Mouse (Mus musculus): ENCODE data around the gene Atxn1. TPM values are rescaled to one million over a fixed set of nuclear protein-coding genes. Genes with fewer than 3 reads are reported as not detected.

Gene Atxn1
- total RNA-seq, 2 experiments from 2014 or later: 36.1 to 52.4 TPM

DNA sequence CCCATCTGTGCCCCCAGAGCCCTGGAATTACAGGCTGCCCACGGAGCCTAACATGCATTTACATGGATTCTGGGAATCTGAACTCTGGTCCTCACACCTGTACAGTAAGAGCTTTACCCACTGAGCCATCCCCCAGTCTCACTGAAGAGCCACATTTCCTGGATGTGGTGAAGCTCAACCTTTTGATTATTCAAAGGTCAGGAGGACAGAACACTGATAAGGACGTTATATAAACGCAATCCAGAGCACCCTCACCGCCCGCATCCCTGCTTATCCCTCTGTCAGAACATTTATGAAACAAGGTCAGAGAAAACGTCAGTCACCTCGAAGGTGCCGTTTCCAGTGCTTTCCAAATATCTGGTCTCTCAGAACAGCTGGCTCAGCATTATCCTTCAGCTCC is 101.0 kb downstream of the Atxn1 start:
- no peak for DNase-seq

DNA sequence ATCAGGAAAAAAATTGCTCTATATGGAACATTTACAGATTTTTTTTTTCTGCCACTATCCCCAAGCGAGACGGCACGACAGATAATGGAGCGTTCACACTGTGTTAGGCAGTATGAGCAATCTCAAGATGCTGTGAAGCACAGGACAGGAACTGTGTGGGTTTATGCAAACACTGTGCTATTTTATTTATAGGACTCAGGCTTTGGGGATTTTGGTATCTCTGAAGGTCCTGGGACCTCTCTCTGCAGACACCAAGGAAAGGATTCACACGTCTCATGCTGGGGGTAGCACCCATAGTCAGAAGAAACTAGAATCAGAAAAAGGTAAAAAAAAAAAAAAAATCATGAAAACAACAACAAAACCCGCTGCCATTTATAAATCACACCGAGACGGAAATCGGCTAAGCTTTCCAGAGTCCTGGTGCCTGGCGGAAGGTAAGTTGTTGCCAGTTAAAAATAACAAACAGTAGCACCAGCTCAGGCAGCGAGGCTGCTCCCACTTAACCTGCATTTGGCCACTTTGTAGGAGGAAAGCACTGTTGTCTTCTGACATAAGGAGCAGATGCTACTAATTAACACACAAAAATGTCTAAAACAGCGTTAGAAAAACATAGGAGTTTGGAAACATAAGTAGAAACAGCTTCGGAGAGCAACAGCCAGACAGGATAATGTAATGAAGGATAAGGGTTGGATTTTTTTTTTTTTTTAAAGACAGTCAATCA is 102.8 kb downstream of the Atxn1 start:
- no peak for DNase-seq

DNA sequence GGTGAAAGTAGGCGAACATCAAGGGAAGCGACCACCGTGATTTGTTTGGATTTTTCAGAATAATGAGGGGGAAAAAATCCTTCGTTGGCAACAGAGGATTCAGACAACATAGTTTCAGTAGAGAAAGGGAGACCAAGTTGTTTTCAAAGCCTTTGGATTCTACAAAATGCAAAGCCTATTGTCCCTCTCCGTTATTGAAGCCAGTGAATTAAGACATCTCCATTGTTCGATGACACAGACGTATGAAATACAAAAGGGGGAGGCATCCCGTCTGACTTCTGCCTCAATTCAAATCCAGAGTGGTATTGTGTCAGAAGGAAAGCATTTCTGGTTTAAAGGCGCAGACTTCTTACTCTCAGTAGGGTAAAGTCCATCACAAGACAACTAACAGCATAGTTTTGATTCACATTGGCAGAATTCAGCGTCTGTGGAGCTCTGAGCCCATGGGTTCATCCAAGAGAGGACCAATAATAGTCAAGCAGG is 103.7 kb downstream of the Atxn1 start:
- DNase-seq: no peak

DNA sequence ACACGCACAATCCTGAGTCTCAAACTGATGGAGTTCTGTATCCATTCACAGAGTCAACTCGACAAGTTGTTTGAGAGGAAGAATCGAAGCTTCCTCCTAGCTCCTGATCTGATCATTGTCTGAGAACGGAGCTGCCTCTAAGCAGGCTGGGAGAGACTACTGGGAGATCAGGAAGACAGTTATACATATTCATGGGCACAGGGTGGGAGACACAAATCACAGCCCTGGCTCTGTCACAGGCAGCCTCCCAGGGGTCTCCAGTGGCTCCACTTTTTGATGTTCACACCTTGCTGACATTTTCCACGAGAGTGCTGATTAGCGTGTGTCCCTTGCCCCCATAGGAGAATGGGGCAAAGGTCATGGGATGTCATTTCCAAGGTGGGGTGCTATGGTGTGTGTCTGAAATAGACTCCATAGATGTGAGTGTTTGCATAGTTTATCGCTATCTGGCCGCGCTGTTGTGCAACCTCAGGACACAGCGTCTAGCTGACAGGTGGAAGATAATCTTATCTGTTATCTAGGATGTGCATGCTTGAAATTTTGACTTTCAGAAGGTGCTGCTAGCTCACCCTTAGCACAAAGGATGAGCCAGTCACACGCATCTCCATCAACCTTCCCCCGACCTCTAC is 105.6 kb downstream of the Atxn1 start:
- no peak for DNase-seq

DNA sequence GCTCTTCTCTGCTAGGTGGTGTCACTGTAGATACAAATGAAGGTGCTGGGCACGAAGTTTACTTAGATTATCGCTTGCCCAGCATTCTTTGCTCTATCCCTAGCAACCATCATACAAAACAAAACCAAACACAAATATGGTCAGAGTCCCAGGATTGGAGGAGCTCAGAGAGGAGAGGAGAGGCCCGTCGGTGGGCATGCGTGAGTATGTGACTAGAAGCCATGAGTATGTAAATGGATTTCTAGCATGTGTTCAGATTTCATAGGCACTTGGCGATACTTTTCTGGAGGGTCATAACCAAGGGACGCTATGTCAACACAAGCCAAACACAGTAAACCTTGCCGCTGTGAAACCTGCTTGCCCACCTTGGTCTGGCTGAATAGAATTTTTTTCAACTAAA is 107.4 kb downstream of the Atxn1 start:
- DNase-seq: no peak

DNA sequence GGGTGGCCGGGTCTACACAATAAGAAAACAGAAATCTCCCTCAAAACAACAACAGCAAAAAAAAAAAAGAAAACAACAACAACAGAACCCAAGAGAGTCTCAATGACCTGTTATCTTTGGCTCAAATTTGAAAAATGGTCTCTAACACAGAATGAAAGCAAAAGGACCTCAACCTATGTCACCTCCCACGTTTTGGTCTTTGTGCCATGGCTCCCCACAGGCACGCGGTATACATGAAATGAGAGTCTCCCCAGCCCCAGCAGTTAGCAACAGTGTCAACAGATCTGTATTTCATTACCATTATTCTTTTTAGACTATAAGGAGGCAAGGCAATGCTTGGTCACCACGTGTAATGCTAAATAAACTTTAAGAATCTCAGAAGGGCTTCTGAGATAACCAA is 110.3 kb downstream of the Atxn1 start:
- no peak for DNase-seq

DNA sequence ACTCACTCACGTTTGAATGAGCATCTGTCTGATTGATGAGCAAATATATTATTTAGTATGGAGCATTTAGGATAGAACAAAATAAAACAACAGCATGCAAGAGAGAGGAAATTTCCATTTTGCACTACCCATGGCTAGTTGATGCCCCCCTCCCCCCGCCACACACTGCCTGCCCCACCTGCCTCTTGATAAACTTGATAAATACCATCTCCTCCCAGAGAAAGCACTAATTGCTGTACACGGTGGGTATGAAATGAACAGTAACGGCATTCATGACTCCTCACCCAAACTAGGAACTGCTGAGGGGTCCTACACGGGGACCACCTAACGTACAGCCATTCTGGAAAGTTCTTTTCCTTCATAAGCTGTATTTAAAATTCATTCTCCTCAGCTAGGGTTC is 111.1 kb downstream of the Atxn1 start:
- DNase-seq: no peak

DNA sequence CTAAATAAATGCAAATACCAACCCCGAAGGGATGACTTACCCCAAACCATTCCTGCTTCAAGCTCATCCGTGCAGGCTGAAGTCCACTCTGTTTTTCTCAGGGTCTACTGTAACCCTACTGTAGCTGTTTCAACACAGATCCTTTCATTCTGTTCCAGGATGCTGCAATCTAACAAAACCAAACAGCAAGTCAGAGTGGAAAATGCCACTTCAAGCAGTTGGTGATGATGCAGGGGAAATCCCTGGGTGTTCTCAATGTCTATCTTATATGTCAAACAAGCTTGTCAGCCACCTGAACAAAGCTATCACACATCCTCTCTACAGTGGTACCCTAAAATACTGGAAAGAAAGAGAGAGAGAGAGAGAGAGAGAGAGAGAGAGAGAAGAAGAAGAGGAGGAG is 112.5 kb downstream of the Atxn1 start:
- no peak for DNase-seq

DNA sequence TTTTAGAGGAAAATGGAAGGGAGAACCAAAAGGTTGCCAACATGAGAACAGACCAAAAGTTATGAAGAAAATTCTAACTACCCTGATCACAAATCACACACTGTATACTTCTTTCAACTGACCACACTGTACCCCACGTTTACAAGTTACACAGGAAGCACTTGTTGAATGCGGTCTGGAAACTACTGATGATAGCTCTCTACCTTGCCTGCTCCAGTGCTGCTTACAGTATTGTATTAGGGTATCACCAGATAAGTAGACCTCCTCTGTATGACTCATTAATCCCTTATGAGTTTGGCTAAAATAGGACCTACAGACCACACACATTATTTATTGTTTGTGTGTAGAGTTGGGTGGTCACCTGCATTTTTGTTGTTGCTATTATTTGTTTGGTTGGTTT is 113.1 kb downstream of the Atxn1 start:
- no peak for DNase-seq

DNA sequence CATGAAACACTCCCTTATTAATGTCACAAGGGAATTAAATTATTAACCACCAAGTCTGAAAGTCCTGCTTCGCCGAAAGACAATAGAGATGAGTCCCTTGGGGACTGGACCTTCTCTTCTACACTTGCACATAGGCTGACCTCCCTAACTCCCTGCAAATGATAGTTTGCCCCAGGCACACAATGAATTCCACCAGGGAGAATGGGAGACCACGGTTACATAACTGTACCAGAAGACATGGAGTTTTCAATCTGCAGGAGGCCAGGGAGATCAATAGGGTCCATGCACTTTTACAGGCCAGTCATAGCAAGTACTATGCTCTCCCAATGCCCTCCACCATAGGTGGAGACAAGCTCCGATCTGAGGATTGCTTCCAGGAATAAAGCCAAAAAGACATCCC is 113.7 kb downstream of the Atxn1 start:
- DNase-seq: no peak

DNA sequence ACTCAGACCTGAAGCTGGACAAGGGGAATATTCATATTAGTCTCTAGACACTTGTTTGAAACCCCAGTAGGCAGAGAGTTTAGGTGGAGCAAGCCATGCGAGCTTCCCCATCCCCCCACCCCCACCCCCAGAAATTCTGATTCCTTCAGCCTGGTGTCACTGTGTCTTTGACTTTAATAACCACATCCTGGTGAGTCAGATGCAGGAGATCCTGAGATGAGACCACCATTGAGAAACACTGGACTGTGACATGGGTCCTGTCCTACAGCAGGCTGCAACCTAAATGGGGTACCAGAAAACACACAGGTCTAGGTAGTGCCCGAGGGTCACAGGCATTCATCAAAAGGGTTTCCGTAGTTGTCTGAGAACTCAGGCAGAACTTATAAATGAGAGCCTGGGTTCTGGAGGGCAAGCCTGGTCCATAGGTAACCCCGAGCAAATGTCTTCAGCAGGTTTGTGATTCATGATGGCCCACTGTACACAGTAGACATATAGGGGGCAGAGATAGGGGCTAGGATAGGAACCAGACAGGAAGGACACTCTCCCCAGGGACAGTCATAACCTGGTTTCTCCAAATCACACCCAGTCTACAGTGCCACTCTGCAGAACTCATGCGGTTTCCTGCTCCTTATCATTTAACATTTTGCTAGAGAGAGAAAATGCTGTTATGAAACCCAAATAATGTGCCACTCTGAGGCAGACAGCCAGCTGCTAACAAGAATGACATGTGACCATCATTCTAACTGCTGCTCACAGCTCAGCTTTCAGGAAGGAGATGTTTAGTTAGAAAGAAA is 114.4 kb downstream of the Atxn1 start:
- no peak for DNase-seq

DNA sequence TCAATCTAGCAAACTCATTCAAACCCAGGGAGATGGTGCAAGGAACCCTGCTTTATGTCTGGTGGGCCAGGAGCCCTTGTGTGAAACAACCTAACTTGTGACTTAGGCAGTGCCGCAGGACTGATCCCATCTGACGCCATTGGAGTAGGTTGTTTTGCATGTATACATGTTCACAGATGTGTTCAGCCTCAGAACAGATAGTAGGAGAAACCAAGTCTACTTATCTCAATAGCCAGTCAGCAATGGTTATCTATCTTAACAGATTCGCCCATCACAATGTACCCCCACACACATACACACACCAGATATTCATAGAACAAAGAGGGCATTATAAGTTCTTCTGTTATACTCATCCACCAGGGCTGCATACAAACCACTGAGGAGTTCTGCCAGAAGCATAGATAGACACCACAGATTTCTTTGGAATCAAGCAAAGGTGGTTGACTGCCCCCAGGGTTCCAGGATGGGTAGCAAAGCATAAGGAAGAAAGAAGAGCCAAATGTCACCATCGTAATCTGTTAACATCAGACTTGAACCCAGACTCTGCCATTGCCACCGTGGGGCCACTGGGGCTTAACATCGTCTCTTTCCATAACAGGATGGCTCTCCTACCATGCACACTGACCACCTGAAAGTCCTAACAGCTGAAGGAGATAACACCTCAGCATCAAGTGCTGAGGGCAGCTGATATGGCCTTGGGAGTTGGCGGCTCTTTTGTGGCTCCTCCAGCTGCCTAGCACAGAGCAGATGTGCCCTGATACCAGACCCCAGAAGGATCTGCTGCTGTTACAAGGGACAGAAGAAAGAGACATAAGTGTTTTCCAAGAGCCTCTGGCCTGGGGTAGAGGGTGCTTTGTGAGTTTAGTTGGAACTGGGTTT is 115.4 kb downstream of the Atxn1 start:
- no peak for DNase-seq

DNA sequence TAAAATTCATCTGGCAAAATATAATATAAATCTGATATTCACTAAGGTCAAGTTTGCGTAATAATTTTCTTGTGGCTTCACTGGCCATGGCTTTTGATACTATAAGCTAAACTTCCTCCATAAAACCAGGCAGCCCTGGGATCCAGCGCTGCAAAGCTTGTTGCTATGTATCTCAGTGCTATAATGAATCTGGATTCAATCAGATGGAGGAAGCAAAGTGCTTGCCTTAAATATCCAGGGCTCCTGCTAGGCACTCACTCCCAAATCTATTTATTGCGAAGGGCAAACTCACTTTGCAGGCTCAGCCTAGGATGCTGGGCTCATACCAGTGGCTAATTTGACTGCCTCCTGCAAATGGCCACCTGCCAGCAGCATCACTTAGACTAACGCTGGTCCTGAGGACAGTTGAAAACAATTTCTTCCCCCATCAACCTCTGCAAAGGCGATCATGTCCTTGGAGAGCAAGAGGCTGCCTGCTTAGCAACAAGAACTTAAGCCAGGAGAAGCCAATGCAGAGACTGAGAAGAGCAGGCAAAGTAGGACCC is 122.2 kb downstream of the Atxn1 start:
- DNase-seq: no peak

DNA sequence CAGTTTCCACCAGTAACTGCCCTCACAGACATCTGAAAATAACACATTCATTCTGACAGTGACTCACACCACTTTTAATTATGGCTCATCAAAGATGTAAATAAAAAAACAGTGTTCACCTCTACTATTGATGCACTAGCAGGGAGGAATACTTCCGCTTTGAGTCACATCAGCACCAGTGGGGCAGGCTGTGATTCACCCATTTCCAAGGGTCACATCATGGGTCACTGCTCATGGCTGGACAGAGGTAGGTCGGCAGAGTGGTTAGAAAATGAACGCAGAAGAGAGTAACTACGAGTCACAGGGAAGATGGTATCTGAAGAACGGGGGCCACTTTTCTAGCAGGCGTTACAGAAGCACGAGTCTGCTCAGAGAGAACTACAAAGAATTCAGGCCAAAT is 124.9 kb downstream of the Atxn1 start:
- DNase-seq: no peak

DNA sequence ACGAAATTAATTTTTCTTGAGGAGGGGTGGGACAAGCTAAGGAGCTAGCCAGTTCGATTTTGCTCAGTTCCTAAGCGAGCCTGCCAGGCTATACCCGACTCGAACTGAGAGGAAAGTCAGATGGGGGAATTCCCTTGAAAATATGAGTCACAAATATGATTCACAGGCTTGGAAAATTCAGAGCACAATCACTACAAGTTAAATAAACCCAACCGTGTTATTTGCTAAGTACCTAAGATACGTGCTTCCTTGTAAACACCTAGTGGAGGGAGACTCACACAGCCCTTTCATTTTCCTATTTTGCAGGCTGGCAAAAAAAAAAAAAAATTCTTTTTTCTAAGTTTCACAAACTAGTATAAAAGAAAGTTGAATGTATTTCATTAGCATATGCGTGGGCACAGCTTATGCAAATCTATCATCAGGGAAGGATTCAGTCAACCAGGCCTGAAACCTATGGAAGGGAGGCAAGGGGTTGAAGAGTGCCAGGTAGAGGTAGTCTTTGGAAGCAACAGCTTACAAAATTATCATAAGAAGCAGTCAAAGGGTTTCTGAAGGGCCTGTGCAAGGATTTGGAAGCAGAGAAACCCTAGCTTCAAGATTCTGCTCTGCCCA is 127.1 kb downstream of the Atxn1 start:
- DNase-seq: peak in 1 of 2 experiments; percentile 18

DNA sequence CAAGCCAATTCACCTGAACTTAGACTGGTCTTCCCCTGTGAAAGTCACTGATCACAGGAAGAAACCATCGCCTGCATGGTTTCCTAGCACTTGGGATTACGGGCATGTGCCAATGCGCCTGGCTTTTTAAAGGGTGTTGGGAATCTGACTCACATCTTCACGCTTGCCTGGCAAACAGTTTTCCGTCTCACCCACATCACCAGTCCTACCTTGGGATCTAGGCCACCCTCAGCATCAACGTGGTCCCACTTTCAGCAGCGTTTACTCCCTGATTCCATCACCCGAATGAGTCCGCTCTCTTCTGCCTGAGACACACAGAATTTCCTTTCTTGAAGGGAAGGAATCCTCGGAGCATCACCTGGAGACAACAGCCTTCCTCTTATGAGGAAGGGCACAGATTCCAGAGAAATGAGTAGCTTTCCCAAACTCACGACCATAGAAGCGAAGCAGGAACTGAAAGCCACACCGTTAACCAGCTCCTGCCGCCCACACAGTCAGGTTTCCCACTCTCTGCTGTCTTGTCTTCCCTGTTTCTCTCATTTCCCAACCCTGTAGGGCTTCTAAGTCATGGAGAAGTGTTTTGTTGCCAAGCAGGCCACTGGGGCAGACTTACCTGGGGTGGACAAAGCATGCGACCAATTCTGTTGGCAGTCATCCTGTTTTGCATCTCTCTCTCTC is 128.3 kb downstream of the Atxn1 start:
- no peak for DNase-seq

DNA sequence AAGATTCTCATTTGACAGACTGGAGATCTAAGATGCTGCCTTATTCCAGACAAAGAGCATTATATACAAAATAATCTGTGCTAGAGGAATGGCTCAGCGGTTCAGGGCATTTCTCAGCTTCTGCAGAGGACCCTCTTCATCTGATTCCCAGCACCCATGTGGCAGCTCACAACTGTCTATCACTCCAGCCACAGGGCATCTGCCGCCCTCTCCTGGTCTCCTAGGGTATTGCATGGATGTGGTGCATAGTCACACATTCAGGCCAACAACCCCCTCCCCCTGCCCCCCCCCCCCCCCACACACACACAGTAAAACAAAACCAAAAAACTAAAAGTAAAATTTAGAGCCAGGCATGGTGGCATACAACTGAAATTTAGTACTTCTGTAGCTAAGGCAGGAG is 130.5 kb downstream of the Atxn1 start:
- DNase-seq: no peak

DNA sequence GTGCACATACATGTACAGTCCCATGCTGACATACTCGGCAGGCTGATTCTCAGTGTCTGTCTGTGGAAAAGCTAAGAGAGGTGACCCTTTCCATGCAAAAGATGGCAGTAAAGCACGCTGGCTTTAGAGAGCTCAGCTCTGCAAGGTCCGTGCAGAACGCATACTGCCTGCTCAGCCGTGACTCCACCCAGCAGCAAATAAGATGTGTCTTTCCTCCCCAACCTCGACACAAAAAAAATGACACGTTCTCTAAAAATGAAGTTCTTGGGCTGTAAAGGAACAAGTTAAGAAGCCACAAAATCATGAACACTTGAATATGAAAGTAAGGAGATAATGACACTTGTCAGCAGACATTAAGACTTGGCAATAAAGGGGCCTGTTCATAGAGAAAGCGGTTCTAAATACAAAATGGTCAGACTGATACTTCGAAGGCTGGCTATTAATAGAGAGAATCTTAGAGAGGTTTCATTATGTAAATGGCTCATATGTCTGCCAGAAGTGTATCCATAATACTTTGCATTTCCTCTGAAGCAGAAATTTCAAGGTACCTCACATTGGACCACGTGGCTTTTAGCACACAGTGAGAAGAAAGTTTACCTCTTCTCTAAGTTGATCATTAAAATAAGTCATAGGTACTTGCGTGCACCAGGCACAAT is 132.0 kb downstream of the Atxn1 start:
- no peak for DNase-seq

DNA sequence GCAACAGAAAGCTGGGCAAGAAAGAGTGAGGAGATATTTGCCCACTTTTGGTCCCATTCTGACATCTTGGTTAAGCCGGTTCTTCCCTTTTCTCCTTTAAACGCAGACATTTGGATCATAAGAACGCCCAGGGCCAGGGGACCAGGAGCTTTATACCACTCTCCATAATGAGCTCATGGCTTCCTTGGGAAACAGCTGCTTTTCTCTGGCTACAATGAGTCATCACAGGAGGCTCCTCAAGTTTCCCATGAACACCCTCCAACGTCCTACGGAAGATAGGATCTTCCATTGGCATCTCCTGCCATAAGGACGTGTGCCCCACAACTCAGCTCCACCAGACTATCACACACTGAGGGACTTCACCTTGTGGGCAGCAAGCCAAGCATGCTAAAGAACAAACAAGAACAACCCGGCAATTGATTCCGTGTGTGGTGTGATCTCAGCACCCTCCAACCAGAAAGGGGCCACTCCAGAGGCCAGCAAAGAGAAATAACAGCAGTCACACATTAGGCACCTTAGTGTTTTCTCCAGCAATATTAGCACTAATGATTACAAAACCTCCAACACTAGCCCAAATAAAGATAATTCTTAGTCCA is 135.4 kb downstream of the Atxn1 start:
- no peak for DNase-seq

DNA sequence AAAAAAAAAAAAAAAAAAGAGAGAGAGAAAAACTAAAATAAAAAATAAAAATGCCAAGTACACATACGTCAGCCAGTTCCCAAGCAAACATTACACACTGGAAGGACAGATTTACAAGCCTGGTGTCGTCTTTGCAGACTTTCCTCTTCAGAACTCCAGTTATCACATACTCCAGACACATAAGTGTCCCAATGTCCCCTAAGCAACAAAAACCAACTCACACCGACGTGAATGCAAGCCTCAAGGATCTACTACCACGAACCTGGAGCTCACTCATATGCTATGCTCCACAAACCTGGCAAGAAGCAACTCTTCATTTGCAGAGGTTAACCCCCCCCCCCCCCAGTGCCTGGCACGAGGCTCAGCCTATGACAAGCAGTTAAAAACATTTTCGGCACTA is 136.8 kb downstream of the Atxn1 start:
- no peak for DNase-seq
